Mouse (Mus musculus) CH12.LX (cell line): ENCODE data around the gene Gm10912. TPM values are rescaled to one million over a fixed set of nuclear protein-coding genes. Genes with fewer than 3 reads are reported as not detected.
"Not testable (repeated sequence)": the region's sequence is repeated elsewhere in the genome, so short reads cannot be mapped to it uniquely, and the experiment has no call there.

Experiments
- DNase-seq: peaks from one replicate; pipeline ENCODE4 v3.0.0-alpha.2; 2013; ENCODE audit errors: extremely low read depth
- H3K27ac ChIP-seq: 2 replicates; pipeline ENCODE4 v1.5.1; 2012; ENCODE audit warnings: low read depth, mild to moderate bottlenecking, control low read depth, moderate library complexity; ENCODE audit not compliant: insufficient read depth
- H3K27me3 ChIP-seq: replicated peaks from 2 replicates; pipeline ENCODE3; 2012; ENCODE audit warnings: inconsistent platforms
- H3K36me3 ChIP-seq, 2 experiments: replicated peaks in 1 of 2; 2 replicates each; pipeline versions ENCODE3 to v1.6.1; 2012; ENCODE audit warnings: inconsistent platforms in 1 of 2, low read length in 1 of 2, mild to moderate bottlenecking in 1 of 2, mixed read lengths in 1 of 2, moderate library complexity in 1 of 2; ENCODE audit not compliant: control insufficient read depth in 1 of 2, insufficient read depth in 1 of 2
- H3K4me1 ChIP-seq, 2 experiments: 2 replicates each; pipeline ENCODE4 v1.6.1; 2012; ENCODE audit warnings: inconsistent platforms in 1 of 2, moderate library complexity in 1 of 2; ENCODE audit not compliant: insufficient read depth in 2 of 2, control insufficient read depth in 1 of 2
- H3K4me2 ChIP-seq: 2 replicates; pipeline ENCODE4 v1.6.1; 2012; ENCODE audit warnings: low read depth, mild to moderate bottlenecking, control low read depth; ENCODE audit not compliant: poor library complexity, insufficient read depth, severe bottlenecking
- H3K4me3 ChIP-seq, 3 experiments: fragments of 150-350 bp in 1 of 3; sonication (generic) in 1 of 3; replicated peaks in 1 of 3; 2 replicates each; pipeline versions ENCODE3 to v1.5.1; 2011 to 2012; ENCODE audit warnings: low read depth in 2 of 3, low read length in 2 of 3, mild to moderate bottlenecking in 2 of 3, moderate library complexity in 2 of 3, control low read depth in 1 of 3, improper control_type of control experiment in 1 of 3, inconsistent platforms in 1 of 3, mixed read lengths in 1 of 3; ENCODE audit not compliant: poor library complexity in 1 of 3
- H3K79me2 ChIP-seq: replicated peaks from 2 replicates; pipeline ENCODE4 v1.6.1; 2012; ENCODE audit warnings: mild to moderate bottlenecking, moderate library complexity; ENCODE audit not compliant: control insufficient read depth, poor library complexity, insufficient read depth, severe bottlenecking; ENCODE audit errors: extremely low read depth
- H3K9ac ChIP-seq: 2 replicates; pipeline ENCODE4 v1.6.1; 2012; ENCODE audit warnings: low read depth, mild to moderate bottlenecking, control low read depth, moderate library complexity; ENCODE audit not compliant: insufficient read depth
- H3K9me3 ChIP-seq: replicated peaks from 2 replicates; pipeline ENCODE3; 2012; ENCODE audit warnings: low read length, inconsistent platforms, mixed read lengths
- NRF1 ChIP-seq: IDR thresholded peaks from 2 replicates; pipeline ENCODE4 v1.6.1; 2014; ENCODE audit warnings: low read depth, mild to moderate bottlenecking, inconsistent platforms, low read length, improper control_type of control experiment, moderate library complexity
- SMC3 ChIP-seq: IDR thresholded peaks from 2 replicates; pipeline ENCODE4 v1.6.1; 2011; ENCODE audit warnings: low read depth, low read length, improper control_type of control experiment
- ZNF384 ChIP-seq: IDR thresholded peaks from 2 replicates; pipeline ENCODE4 v1.6.1; 2012; ENCODE audit warnings: low read depth, low read length, improper control_type of control experiment, inconsistent platforms
- dilution Hi-C: fragments of 300-500 bp; cut with MboI; formaldehyde crosslinking; loops from 2 replicates; pipeline ENCODE4 v1.14.3; 2020; ENCODE audit warnings: low sequenced_read_pairs; ENCODE audit not compliant: extremely low pct_unique_long_range_greater_than_20kb, extremely low pct_ligation_motif_present
- in situ Hi-C: fragments of 300-500 bp; cut with MboI; formaldehyde crosslinking; loops from 3 replicates; pipeline ENCODE4 v1.14.3; 2019; ENCODE audit warnings: low sequenced_read_pairs, low pct_ligation_motif_present, low pct_unique_long_range_greater_than_20kb, mixed read lengths
- polyA plus RNA-seq: library from polyadenylated mRNA; unstranded; fragments of >175 nt; gene quantifications from 2 replicates; pipeline ENCODE4 v1.2.1, GENCODE M21; 2012; ENCODE audit warnings: low read depth; ENCODE audit not compliant: insufficient read length
- total RNA-seq, 2 experiments: library from RNA; depleted of rRNA; stranded (reverse); fragments of 300-350 nt in 1 of 2; fragments of >200 nt in 1 of 2; gene quantifications; 2 replicates each; pipeline ENCODE4 v1.2.3; 2012 to 2014

The Gm10912 gene
- total and polyA plus RNA-seq, 3 experiments: not detected

DNA sequence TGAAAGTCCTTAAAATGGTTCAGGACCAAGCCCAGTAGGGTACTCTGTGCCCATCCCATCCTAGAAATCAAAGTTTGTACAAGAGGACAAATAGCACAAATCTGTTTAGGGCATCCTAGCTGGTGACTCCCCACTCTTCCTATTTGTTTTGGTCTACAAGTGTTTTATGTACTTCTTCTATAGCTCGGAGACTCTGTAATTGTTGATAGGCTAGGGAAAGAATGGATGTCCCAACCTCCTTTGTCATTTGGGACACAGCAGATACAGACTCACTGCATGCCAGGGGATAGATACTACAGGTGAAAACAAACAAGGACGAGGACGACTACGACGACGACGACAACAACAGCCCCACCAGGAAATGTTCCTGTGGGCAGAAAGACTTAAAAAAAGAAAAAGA is 2.8 kb downstream of the Gm10912 start, which contains the start of gene Gm10799:
TSS of gene Gm10799 (minus strand) at position 101 of the 400 bp plus-strand sequence.
- DNase-seq, in situ Hi-C loops, H3K4me1 ChIP-seq, dilution Hi-C loops, H3K27ac ChIP-seq, H3K4me3 ChIP-seq, H3K36me3 ChIP-seq, H3K27me3 ChIP-seq, H3K79me2 ChIP-seq, H3K9me3 ChIP-seq, H3K9ac ChIP-seq: not testable (repeated sequence)
- peak within 1 kb of the TSS; percentile 4; the same call in 1 of the 2 replicates for H3K4me2 ChIP-seq

DNA sequence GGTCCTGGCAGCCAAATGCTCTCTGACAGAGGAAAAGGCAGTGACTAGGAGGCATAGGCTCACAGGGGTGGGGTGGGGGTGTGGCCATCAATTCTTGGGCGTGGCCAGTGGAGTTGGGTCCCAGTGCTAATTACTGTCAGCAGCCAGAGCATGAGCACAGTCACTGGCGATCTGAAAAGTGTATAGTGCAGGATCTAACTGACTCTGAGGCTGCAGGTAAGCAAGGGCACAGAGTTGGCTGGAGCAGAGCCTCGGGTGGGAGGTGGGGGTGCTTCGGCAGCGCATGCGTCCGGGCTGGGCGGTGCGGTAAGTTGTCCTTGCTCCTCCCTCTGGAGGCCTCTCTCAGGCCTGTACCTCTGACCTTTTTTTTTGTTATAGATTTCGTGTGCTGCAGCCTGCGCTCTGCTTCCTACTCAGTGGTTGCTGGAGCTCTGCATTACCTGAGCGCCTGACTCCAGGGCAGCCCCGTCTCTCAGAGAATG is 4.1 kb downstream of the Gm10912 start, which contains the start of gene Cd59b:
TSS of gene Cd59b (plus strand) at position 146 of the 482 bp plus-strand sequence.
- DNase-seq: peak; percentile 71
- Histone ChIP-seq H3K36me3 (no peaks in the 10 kb centered on the region), H3K27me3 (no peaks in the 10 kb centered on the region), H3K4me2 (peak within 1 kb of the TSS; percentile 4; the same call in 1 of the 2 replicates), H3K4me1 (peaks cover 0 to 8% of the 10 kb centered on the region in 2 experiments; a peak in 1 of 4 replicates), H3K4me3 (peak within 1 kb of the TSS; percentile 49 to 63 (median 50)), H3K9me3 (no peaks in the 10 kb centered on the region), H3K27ac (peak within 1 kb of the TSS; percentile 31), H3K79me2 (no peaks in the 10 kb centered on the region), H3K9ac (no peak within 1 kb of the TSS; the same call in 1 of the 2 replicates)
- in situ Hi-C loops (no loop called here), dilution Hi-C loops (no loop called here)
- TF ChIP-seq ZNF384 (peak; percentile 66), SMC3 (no peak), NRF1 (peak; percentile 89)

DNA sequence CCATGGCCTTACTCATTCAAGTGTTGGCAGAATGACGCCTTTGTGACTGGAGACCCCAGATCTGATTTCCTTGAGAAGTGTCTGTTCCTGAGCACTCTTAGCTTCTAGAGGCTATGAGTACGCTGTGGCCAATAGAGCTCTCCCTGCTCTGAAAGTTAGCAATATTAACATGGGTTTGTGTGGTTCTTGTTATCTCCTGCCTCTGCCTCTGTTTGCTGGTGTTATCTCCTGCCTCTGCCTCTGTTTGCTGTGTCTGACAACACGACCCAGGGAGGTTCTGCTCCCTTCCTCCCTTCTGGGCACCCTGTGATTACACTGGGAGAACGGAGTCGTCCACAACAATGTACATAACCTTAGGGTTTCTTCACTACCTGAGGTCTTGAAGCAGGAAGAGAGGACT is 12.7 kb downstream of the Gm10912 start:
- H3K9me3 ChIP-seq, H3K79me2 ChIP-seq, H3K4me2 ChIP-seq, in situ Hi-C loops, H3K27me3 ChIP-seq, H3K36me3 ChIP-seq, dilution Hi-C loops, H3K4me1 ChIP-seq, H3K27ac ChIP-seq, H3K4me3 ChIP-seq, H3K9ac ChIP-seq, DNase-seq: not testable (repeated sequence)

DNA sequence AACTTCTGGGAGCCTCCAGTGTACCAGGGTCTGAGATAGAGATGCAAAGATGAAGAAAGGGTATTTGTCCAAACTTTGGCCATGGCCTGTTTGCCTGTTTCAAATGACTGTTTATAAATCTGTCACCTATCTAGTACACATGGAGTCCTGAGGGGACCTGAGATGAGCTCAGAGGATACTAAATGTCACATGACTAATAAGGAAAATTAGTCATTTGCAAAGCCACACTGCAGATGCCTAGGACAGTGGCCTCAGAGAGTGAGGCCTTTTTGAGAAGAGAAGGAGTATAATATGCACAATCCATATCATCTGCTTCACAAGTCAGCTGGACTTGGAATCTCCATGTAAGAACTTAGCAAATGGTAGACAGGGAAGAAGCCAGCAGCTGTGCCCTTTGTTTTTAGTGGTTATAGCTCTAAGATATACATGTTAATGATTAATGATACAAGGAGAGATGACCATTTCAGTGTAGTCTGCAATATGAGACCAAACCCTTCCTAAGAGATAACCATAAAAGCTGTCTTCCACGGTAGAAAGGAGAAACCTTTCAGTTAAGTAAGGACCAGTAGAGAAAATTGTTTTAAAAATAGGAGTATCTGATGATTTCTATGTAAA is 15.9 kb downstream of the Gm10912 start:
- in situ Hi-C loops, DNase-seq, H3K9me3 ChIP-seq, H3K79me2 ChIP-seq, H3K4me3 ChIP-seq, H3K27me3 ChIP-seq, H3K27ac ChIP-seq, dilution Hi-C loops, H3K4me1 ChIP-seq, H3K9ac ChIP-seq, H3K36me3 ChIP-seq, H3K4me2 ChIP-seq: not testable (repeated sequence)
